Mouse (Mus musculus) limb, embryonic 10.5 days (tissue): Measurements from ENCODE around the gene Bcl7b. TPM values are rescaled to one million over a fixed set of nuclear protein-coding genes. Genes with fewer than 3 reads are reported as not detected.

ENCODE experiments used
- DNase-seq: peaks from one replicate; pipeline ENCODE4 v3.0.0-alpha.2; 2017; ENCODE audit warnings: low spot score
- H3K27ac ChIP-seq: fragments of 300-500 bp; sonication (generic); 2 replicates; pipeline ENCODE4 v1.5.1; 2016; ENCODE audit warnings: mild to moderate bottlenecking
- H3K27me3 ChIP-seq: fragments of 300-500 bp; sonication (generic); 2 replicates; pipeline ENCODE4 v1.6.1; 2016; ENCODE audit warnings: low read depth, mild to moderate bottlenecking; ENCODE audit not compliant: poor library complexity, severe bottlenecking
- H3K36me3 ChIP-seq: fragments of 300-500 bp; sonication (generic); 2 replicates; pipeline ENCODE4 v1.6.1; 2016; ENCODE audit warnings: mild to moderate bottlenecking, moderate library complexity
- H3K4me1 ChIP-seq: fragments of 300-500 bp; sonication (generic); 2 replicates; pipeline ENCODE4 v1.6.1; 2016
- H3K4me3 ChIP-seq: fragments of 300-500 bp; sonication (generic); 2 replicates; pipeline ENCODE4 v1.5.1; 2016; ENCODE audit warnings: mild to moderate bottlenecking, moderate library complexity
- H3K9me3 ChIP-seq: fragments of 300-500 bp; sonication (generic); replicated peaks from 2 replicates; pipeline ENCODE4 v1.6.1; 2016; ENCODE audit warnings: mild to moderate bottlenecking
- WGBS: fragments of 180-500 bp; shearing (Covaris S2); methylation state at CpG from one replicate; pipeline ENCODE4 v1.1.7; 2016; 5-methylcytosine and 5-hydroxymethylcytosine counted together
- polyA plus RNA-seq: library from polyadenylated mRNA; unstranded; fragments of >200 nt; fragmentation: Nextera tagmentation; extraction: Ambion mirVana; gene quantifications from 2 replicates; pipeline ENCODE4 v1.2.1, GENCODE M21; 2016

The Bcl7b gene
- 44.5 and 45.4 TPM in 2 replicates for polyA plus RNA-seq

DNA sequence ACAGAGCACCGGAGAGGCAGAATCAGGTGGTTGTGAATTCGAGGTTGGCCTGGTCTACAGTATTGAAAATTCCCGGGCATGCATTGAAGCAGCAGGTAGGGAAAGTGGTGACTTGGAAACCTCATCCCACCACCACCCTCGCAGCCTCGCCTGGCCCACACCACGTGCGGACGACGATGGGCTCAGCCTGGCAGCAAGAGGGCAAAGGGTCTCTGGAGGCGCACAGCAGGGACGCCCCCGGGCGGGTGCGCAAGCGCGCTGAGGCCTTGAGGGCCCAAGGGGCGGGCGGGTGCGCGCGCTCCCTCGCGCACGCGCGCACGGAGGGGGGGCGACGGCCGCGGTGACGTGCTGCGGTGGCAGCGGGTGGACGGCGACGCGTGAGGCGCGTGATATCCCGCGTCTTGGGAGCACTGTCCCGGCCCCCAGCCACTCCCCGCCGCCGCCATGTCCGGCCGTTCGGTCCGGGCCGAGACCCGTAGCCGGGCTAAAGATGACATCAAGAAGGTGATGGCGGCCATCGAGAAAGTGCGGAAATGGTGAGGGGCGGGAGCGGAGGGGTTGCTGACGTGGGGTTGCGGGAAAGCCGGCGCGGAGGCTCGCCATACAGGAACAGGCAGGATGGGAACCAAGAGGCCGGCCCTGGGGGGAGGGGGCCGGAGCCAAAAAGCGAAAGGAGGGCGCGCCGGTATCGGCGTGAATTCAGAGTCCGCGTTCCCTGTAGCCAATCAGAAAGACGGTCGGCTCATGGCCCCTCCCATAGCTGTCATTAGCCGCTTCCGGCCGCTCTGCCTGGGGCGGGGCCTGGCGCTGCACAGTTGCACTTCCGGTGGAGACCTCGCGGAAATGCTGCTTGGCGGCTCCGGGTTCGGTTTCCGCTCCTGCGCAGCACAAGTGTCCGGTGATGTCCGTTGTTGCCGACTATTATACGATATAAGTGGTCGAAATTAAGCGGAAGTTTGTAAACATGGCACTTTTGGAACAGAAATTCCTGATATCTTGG is at the start of gene Bcl7b:
Bcl7b (plus strand) TSS at position 221 of the 1,000 bp plus-strand sequence.
- Histone ChIP-seq H3K36me3 (peaks cover 38% of the 10 kb centered on the region), H3K27ac (peak within 1 kb of the TSS; percentile 97), H3K27me3 (no peaks in the 10 kb centered on the region), H3K4me1 (peaks cover 16% of the 10 kb centered on the region), H3K4me3 (peak within 1 kb of the TSS; percentile 70), H3K9me3 (no peaks in the 10 kb centered on the region)
- 2% methylated on average over 81 of the region's 95 CpGs for WGBS
- DNase-seq: peak; percentile 99

DNA sequence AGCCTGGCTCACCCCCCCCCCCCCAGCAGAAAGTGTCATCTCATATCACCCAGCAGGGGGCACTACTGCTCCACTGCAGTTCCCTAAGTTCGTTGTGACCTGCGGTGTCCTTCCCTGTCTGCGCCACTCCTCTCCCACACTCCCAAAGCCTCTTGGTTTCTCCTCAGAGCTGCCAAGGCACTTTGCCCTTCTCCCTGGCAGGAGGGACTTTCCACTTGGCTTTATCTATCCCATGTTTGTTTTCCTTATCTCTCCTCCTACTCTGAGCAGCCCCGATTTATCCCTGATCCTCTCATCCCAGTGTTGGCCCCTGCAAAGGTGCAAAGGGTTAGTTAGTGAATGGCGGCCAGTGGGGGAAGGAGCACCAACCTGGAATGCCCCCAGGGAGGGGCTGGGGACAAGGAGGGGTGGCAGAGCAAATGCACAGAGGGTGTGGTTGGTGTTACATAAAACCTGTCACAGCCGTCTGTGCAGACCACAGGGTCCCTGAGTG is 49.4 kb upstream of the Bcl7b start:
- H3K27ac ChIP-seq: no peak overlapping the region
- H3K27me3 ChIP-seq: peaks cover 35% of the 10 kb centered on the region
- no peak overlapping the region for H3K4me3 ChIP-seq
- peaks cover 4% of the 10 kb centered on the region; the same call in 1 of the 2 replicates for H3K4me1 ChIP-seq
- H3K9me3 ChIP-seq: no peaks in the 10 kb centered on the region
- H3K36me3 ChIP-seq: no peaks in the 10 kb centered on the region
- peak; percentile 71 for DNase-seq
- 22% methylated on average over 6 of the region's 6 CpGs for WGBS

DNA sequence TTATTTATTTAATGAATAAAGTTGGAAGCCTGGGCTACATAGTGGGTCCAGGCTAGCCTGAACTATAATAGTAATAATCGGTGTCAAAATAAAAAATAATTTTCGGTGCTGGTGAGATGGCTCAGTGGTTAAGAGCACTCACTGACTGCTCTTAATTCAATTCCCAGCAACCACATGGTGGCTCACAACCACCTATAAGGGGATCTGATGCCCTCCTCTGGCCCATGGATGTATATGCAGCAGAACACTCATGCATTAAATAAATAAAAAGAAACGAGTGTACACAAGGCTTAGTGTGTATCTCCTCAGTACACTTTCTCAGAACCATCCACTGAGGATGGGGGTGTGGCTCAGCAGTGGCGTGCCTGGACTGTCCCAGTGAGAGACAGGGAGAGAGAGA is 47.3 kb upstream of the Bcl7b start:
- Histone ChIP-seq H3K27ac (no peak overlapping the region), H3K27me3 (peaks cover 39% of the 10 kb centered on the region), H3K9me3 (no peaks in the 10 kb centered on the region), H3K4me3 (no peak overlapping the region), H3K36me3 (no peaks in the 10 kb centered on the region), H3K4me1 (peaks cover 4% of the 10 kb centered on the region; the same call in 1 of the 2 replicates)
- no peak for DNase-seq
- 65% methylated on average over 4 of the region's 4 CpGs for WGBS

DNA sequence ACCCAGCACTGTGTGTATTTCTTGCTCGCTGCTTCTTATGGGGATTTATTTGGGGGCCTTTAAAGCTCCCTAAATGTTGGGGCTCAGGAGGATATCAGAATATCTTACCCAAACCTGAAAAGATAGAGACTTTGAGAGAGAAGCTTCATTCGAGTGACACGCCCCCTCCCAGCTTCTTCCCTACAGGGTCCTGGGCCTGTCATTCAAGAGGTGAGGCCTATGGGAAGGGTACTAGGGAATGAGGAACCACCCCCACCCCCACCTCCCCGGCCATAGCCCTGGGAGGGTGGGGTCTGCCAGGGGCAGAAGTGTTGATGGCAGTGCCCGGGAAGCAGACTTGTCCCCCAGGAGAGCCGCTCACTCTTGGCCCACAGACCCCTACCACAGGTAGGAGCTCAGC is 42.0 kb upstream of the Bcl7b start:
- peaks cover 37% of the 10 kb centered on the region for H3K27me3 ChIP-seq
- WGBS: 61% methylated on average over 6 of the region's 6 CpGs
- H3K36me3 ChIP-seq: no peaks in the 10 kb centered on the region
- no peaks in the 10 kb centered on the region for H3K9me3 ChIP-seq
- H3K4me1 ChIP-seq: no peaks in the 10 kb centered on the region
- no peak overlapping the region for H3K27ac ChIP-seq
- no peak for DNase-seq
- H3K4me3 ChIP-seq: no peak overlapping the region

DNA sequence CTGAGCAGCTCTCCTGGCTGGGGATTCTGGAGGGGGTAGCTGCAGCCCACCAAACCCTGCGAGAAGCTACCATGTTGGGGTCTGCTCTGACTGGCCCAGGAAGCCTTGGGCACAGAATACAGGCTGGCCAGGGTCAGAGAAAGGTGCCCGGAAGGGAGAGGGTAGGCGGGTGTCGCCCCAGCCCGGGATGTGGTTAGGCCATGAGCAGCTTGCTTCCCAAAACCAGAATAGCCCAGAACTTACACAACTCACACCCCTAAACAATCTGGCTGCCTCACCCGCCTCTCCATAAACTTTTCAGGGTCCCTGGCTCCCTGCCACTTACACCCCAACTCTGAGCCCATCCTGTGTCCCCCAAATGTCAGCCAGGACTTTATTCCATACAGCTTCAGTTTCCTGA is 40.4 kb upstream of the Bcl7b start:
- 76% methylated on average over 6 of the region's 6 CpGs for WGBS
- Histone ChIP-seq H3K4me1 (no peaks in the 10 kb centered on the region), H3K27me3 (peaks cover 37% of the 10 kb centered on the region), H3K27ac (no peak overlapping the region), H3K4me3 (no peak overlapping the region), H3K9me3 (no peaks in the 10 kb centered on the region), H3K36me3 (no peaks in the 10 kb centered on the region)
- DNase-seq: no peak

DNA sequence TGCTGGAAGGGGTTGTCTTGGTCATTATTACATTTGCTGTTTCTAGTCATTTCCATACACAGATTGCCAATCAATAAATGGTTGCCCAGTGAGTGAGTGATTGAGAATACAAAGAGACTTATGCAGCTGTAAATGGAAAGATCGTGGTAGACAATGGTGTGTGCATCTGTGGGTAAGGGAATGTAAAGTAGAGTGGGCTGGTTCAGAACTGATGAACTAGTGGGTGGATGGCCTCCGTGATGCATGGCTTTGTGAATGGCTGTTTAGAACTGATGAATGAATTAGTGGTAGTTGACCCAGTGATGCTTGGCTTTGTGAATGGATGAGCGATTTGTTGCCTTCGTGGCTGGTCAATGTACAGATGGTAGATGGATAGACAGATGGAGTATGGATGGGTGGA is 38.3 kb upstream of the Bcl7b start:
- peaks cover 48% of the 10 kb centered on the region for H3K27me3 ChIP-seq
- WGBS: 86% methylated on average over 4 of the region's 4 CpGs
- no peak overlapping the region for H3K27ac ChIP-seq
- no peaks in the 10 kb centered on the region for H3K9me3 ChIP-seq
- DNase-seq: no peak
- no peaks in the 10 kb centered on the region for H3K36me3 ChIP-seq
- peaks cover 14% of the 10 kb centered on the region for H3K4me1 ChIP-seq
- H3K4me3 ChIP-seq: no peak overlapping the region

DNA sequence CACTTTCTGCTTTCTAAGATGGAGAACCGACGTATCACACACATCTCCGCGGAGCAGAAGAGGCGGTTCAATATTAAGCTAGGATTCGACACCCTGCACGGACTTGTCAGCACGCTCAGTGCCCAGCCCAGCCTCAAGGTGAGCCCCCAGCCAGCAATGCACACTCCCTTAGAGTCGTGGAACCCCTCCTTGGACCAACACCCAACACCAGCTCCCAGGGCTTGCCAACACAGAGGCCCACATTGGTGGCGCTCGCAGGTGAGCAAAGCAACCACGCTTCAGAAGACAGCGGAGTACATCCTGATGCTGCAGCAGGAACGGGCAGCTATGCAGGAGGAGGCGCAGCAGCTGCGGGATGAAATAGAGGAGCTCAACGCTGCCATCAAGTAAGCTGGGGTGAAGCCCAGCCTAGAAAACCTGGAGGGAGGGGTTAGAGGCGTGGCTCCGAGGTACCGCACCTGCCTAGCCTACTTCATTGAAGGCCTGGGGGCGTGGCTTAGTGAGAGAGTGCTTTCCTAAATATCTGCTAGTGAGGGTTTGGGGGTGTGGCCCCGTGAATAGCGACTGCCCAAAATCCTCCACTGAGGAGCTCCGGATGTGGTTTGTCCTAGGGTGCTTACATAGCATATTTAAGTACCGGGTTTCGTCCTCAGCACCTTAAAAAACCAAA is 34.2 kb upstream of the Bcl7b start:
- H3K27ac ChIP-seq: no peak overlapping the region
- H3K4me3 ChIP-seq: peak overlapping the region; percentile 24
- H3K36me3 ChIP-seq: no peaks in the 10 kb centered on the region
- peaks cover 14% of the 10 kb centered on the region for H3K4me1 ChIP-seq
- no peak for DNase-seq
- peaks cover 60% of the 10 kb centered on the region for H3K27me3 ChIP-seq
- no peaks in the 10 kb centered on the region for H3K9me3 ChIP-seq
- 7% methylated on average over 26 of the region's 26 CpGs for WGBS

DNA sequence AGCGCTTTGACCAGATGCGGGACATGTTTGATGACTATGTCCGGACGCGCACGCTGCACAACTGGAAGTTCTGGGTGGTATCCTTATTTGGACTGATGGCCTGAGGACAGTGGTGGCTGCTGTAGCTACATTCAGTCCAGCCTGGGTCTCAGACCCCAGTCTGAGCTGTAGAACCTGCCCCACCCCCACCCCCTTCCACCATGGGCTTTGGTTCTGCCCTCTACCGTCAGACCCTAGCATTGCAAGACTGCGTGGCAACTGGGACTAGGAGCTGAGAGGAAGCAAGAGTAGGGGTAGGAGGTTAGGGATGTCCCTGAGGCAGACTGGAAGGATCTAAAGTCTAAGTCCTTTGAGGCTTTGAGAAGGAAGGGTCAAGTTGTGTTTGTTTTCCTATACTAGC is 33.5 kb upstream of the Bcl7b start:
- Histone ChIP-seq H3K27ac (no peak overlapping the region), H3K36me3 (no peaks in the 10 kb centered on the region), H3K27me3 (peaks cover 59% of the 10 kb centered on the region), H3K4me1 (peaks cover 14% of the 10 kb centered on the region), H3K9me3 (no peaks in the 10 kb centered on the region), H3K4me3 (peak overlapping the region; percentile 24; the same call in 1 of the 2 replicates)
- 4% methylated on average over 8 of the region's 8 CpGs for WGBS
- DNase-seq: peak; percentile 54

DNA sequence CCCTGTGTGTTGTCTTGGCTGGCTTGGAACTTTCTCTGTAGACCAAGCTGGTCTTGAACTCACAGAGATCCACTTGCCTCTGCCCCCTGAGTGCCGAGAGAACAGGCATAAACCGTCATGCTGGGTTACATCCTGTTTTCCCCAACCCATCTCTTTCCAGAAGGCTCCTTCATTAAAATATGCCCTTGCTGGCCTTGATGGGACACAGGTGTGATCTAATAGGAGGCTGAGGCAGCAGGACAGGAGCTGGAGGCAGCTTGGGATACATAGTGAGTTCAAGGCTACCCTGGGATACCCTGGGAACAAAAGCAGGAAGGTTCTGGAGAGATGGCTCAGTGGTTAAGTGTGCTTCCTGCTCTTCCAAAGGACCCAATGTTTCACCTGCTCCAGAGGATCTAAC is 28.2 kb upstream of the Bcl7b start:
- Histone ChIP-seq H3K4me1 (no peaks in the 10 kb centered on the region), H3K36me3 (no peaks in the 10 kb centered on the region), H3K27me3 (peaks cover 17% of the 10 kb centered on the region), H3K9me3 (no peaks in the 10 kb centered on the region), H3K27ac (no peak overlapping the region), H3K4me3 (no peak overlapping the region)
- 65% methylated on average over 2 of the region's 2 CpGs for WGBS
- DNase-seq: no peak

DNA sequence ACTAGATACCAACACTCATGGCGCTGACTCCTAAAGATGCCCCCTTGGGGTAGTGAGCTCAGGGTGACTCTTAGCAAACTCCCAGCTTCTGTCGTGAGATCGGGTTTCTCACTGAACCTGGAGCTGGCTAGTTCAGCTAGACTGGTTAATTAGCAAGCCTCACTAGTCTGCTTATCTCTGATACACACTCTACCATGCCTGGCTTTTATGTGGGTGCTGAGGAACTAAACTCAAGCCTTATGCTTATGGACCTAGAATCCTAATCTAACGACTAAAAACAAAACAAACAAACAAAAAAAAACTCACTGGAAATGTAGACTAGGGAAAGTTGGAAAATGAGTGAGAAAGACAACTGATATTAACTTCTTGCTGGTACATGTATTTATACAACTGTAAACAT is 23.6 kb upstream of the Bcl7b start:
- Histone ChIP-seq H3K27me3 (no peaks in the 10 kb centered on the region), H3K9me3 (no peaks in the 10 kb centered on the region), H3K4me3 (no peak overlapping the region), H3K27ac (no peak overlapping the region), H3K4me1 (peaks cover 6% of the 10 kb centered on the region), H3K36me3 (no peaks in the 10 kb centered on the region; the same call in 1 of the 2 replicates)
- 58% methylated on average over 4 of the region's 4 CpGs for WGBS
- DNase-seq: no peak

DNA sequence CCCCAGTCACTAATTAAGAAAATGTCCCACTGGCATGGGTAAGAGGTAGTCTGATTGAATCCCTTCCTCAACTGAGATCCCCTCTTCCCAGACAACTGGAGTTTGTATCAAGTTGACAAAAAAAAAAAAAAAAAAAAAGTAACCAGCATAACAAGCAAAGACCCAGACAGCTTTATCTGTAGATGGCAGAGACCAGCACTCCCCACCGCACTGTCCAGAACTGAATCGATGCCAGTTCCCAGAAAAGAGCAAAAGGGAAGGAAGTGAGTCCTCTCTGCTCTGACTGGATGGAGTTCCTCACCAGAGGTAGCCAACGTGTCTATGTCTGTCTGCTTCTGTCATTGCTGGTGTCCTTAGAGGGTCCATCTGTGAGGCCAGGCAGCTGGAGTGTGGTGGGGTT is 22.6 kb upstream of the Bcl7b start:
- no peaks in the 10 kb centered on the region; the same call in 1 of the 2 replicates for H3K36me3 ChIP-seq
- H3K27me3 ChIP-seq: no peaks in the 10 kb centered on the region
- no peaks in the 10 kb centered on the region for H3K9me3 ChIP-seq
- 85% methylated on average over 3 of the region's 3 CpGs for WGBS
- H3K4me1 ChIP-seq: peaks cover 10% of the 10 kb centered on the region
- no peak overlapping the region for H3K4me3 ChIP-seq
- H3K27ac ChIP-seq: no peak overlapping the region
- no peak for DNase-seq

DNA sequence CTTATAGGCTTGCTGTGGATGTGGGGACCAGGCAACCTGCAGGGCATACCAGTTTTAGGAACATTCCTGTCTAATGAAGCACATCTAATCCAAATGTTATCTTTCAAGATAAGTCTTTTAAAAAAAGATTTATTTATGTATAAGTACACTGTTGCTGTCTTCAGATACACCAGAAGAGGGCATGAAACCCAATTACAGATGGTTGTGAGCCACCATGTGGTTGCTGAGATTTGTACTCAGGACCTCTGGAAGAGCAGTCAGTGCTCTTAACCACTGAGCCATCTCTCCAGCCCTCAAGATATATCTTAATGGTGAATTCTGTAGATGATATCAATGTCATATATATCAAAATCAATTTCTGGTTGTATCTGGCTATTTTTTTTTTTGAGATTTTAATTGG is 22.1 kb upstream of the Bcl7b start:
- Histone ChIP-seq H3K36me3 (no peaks in the 10 kb centered on the region; the same call in 1 of the 2 replicates), H3K4me3 (no peak overlapping the region), H3K9me3 (no peaks in the 10 kb centered on the region), H3K27ac (no peak overlapping the region), H3K27me3 (no peaks in the 10 kb centered on the region), H3K4me1 (peaks cover 10% of the 10 kb centered on the region)
- DNase-seq: no peak

DNA sequence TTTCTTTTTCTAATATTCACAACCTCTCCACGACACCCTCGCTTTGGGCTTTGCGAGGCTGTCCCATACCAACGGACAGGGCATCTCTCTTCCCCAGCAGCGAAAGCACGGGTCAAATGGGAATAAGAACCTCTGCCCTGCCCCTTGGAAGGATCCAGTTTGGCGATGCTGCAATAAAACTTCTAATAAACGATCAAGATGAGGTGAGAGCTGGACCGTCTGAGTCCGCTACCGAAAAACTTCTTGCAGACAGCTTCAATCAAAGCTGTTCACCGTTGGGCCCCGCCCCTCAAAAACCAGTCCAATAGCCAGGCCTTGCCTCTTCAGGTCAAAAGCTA is 19.4 kb upstream of the Bcl7b start:
- Histone ChIP-seq H3K27me3 (no peaks in the 10 kb centered on the region), H3K4me1 (peaks cover 10% of the 10 kb centered on the region), H3K27ac (peak overlapping the region; percentile 96), H3K4me3 (peak overlapping the region; percentile 89), H3K36me3 (peaks cover 19% of the 10 kb centered on the region), H3K9me3 (no peaks in the 10 kb centered on the region)
- under 1% methylated on average over 13 of the region's 13 CpGs for WGBS
- no peak for DNase-seq
